Mouse (Mus musculus): ENCODE measurements at regions not wholly inside any gene's neighbourhood (a gene's known extent, or its start where the extent isn't known, plus 50 kb on each side); places are given as distances from the start of the nearest gene placed in this dataset.

DNA sequence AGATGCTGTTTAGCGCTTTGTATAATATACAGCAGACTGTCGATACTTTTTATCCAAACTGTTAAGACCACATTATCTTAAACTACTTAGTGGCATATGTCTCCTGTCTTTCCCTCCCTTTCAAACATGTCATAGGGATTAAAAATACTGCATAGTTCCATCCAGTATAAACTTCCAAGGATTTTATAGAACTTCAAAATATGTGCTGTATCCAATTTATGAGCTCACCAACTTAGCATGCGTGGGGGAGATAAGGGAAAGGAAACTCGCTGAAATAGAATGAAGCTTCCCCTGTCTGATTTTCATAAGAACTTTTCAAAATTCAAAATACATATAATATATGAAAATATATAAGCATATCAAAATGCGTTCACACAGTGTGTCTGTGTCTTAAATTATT is 147.2 kb downstream of the BC067074 start:
- H3ac ChIP-seq (ENCODE audit: control insufficient read depth, insufficient read length), result no peak overlapping the region
- H3K36me3 ChIP-seq (ENCODE audit: control insufficient read depth, insufficient read depth), result no peaks in the 10 kb centered on the region
- H3K79me2 ChIP-seq (ENCODE audit: control insufficient read depth, insufficient read depth), result no peaks in the 10 kb centered on the region
- no peak overlapping the region for H3K4me3 ChIP-seq
- no peak for TF ChIP-seq MYOG (IDR thresholded peaks at IDR 0.05; ENCODE audit: control insufficient read depth in 1 of 3, insufficient read depth in 1 of 3, insufficient read length in 2 of 3, low read depth in 2 of 3)
- TF ChIP-seq POLR2A (IDR thresholded peaks at IDR 0.05; ENCODE audit: insufficient read length, low read depth), result no peak
- TF ChIP-seq REST (IDR thresholded peaks at IDR 0.05; ENCODE audit: insufficient read depth, insufficient read length), result no peak
- no peak for TF ChIP-seq TCF3 (IDR thresholded peaks at IDR 0.05; ENCODE audit: insufficient read length, low read depth)
- no peak for TF ChIP-seq TCF12 (IDR thresholded peaks at IDR 0.05; ENCODE audit: insufficient read depth, poor library complexity, severe bottlenecking)
- no peak for TF ChIP-seq SRF (IDR thresholded peaks at IDR 0.05; ENCODE audit: control insufficient read depth, insufficient read length, low read depth)
- no peak for TF ChIP-seq CEBPB (IDR thresholded peaks at IDR 0.05; ENCODE audit: insufficient read depth, poor library complexity, severe bottlenecking)
- TF ChIP-seq POLR2AphosphoS2 (IDR thresholded peaks at IDR 0.05; ENCODE audit: insufficient read length, low read depth), result no peak
- TF ChIP-seq MYOD1 (IDR thresholded peaks at IDR 0.05; ENCODE audit: control insufficient read depth in 1 of 3, insufficient read length in 2 of 3, low read depth in 2 of 3), result no peak
- TF ChIP-seq USF1 (IDR thresholded peaks at IDR 0.05; ENCODE audit: low read depth), result no peak
- no peak for TF ChIP-seq E2F4 (IDR thresholded peaks at IDR 0.05; ENCODE audit: insufficient read depth)
- no peak for TF ChIP-seq MAX (IDR thresholded peaks at IDR 0.05; ENCODE audit: low read depth)
- no peaks in the 10 kb centered on the region for H3K27me3 ChIP-seq (ENCODE audit: control insufficient read depth, insufficient read depth, insufficient read length)
- H3K4me2 ChIP-seq (ENCODE audit: low read depth), result no peak overlapping the region

DNA sequence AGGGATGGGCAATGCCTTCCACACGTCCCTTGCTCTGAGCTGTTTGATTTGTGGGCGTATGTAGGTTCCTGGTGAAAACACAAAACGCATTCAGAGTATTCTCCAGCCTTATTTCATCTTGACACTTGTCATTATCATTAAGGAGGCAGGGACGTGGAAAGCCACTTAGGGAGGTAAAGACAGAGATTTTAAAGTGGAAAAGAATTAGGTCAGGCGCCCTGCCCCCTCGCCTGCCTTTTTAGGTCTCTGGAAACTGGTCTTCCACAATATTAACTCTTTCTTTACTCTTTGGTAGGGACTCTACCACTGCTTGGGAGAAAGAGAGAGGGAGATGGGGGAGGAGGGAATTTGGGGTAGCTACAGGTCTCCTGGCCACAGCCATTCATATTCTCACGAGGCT is 146.6 kb downstream of the BC067074 start:
- Histone ChIP-seq H3K4me3 (no peak overlapping the region), H3ac (ENCODE audit: control insufficient read depth, insufficient read length) (no peak overlapping the region), H3K36me3 (ENCODE audit: control insufficient read depth, insufficient read depth) (no peaks in the 10 kb centered on the region), H3K4me2 (ENCODE audit: low read depth) (no peak overlapping the region), H3K79me2 (ENCODE audit: control insufficient read depth, insufficient read depth) (no peaks in the 10 kb centered on the region), H3K27me3 (ENCODE audit: control insufficient read depth, insufficient read depth, insufficient read length) (no peaks in the 10 kb centered on the region)
- TF ChIP-seq TCF3 (IDR thresholded peaks at IDR 0.05; ENCODE audit: insufficient read length, low read depth) (no peak), TCF12 (IDR thresholded peaks at IDR 0.05; ENCODE audit: insufficient read depth, poor library complexity, severe bottlenecking) (no peak), MAX (IDR thresholded peaks at IDR 0.05; ENCODE audit: low read depth) (no peak), POLR2A (IDR thresholded peaks at IDR 0.05; ENCODE audit: insufficient read length, low read depth) (no peak), REST (IDR thresholded peaks at IDR 0.05; ENCODE audit: insufficient read depth, insufficient read length) (no peak), MYOD1 (IDR thresholded peaks at IDR 0.05; ENCODE audit: control insufficient read depth in 1 of 3, insufficient read length in 2 of 3, low read depth in 2 of 3) (no peak), SRF (IDR thresholded peaks at IDR 0.05; ENCODE audit: control insufficient read depth, insufficient read length, low read depth) (no peak), CEBPB (IDR thresholded peaks at IDR 0.05; ENCODE audit: insufficient read depth, poor library complexity, severe bottlenecking) (no peak), POLR2AphosphoS2 (IDR thresholded peaks at IDR 0.05; ENCODE audit: insufficient read length, low read depth) (no peak), E2F4 (IDR thresholded peaks at IDR 0.05; ENCODE audit: insufficient read depth) (no peak), MYOG (IDR thresholded peaks at IDR 0.05; ENCODE audit: control insufficient read depth in 1 of 3, insufficient read depth in 1 of 3, insufficient read length in 2 of 3, low read depth in 2 of 3) (no peak), USF1 (IDR thresholded peaks at IDR 0.05; ENCODE audit: low read depth) (no peak)

- Histone ChIP-seq H3K4me3 (no peak overlapping the region), H3K27me3 (ENCODE audit: control insufficient read depth, insufficient read depth, insufficient read length) (no peaks in the 10 kb centered on the region), H3ac (ENCODE audit: control insufficient read depth, insufficient read length) (no peak overlapping the region), H3K79me2 (ENCODE audit: control insufficient read depth, insufficient read depth) (no peaks in the 10 kb centered on the region), H3K36me3 (ENCODE audit: control insufficient read depth, insufficient read depth) (no peaks in the 10 kb centered on the region), H3K4me2 (ENCODE audit: low read depth) (no peak overlapping the region)
- TF ChIP-seq TCF3 (IDR thresholded peaks at IDR 0.05; ENCODE audit: insufficient read length, low read depth) (no peak), USF1 (IDR thresholded peaks at IDR 0.05; ENCODE audit: low read depth) (no peak), MYOG (IDR thresholded peaks at IDR 0.05; ENCODE audit: control insufficient read depth in 1 of 3, insufficient read depth in 1 of 3, insufficient read length in 2 of 3, low read depth in 2 of 3) (no peak), CEBPB (IDR thresholded peaks at IDR 0.05; ENCODE audit: insufficient read depth, poor library complexity, severe bottlenecking) (no peak), POLR2A (IDR thresholded peaks at IDR 0.05; ENCODE audit: insufficient read length, low read depth) (no peak), E2F4 (IDR thresholded peaks at IDR 0.05; ENCODE audit: insufficient read depth) (no peak), MAX (IDR thresholded peaks at IDR 0.05; ENCODE audit: low read depth) (no peak), MYOD1 (IDR thresholded peaks at IDR 0.05; ENCODE audit: control insufficient read depth in 1 of 3, insufficient read length in 2 of 3, low read depth in 2 of 3) (no peak), TCF12 (IDR thresholded peaks at IDR 0.05; ENCODE audit: insufficient read depth, poor library complexity, severe bottlenecking) (no peak), SRF (IDR thresholded peaks at IDR 0.05; ENCODE audit: control insufficient read depth, insufficient read length, low read depth) (no peak), POLR2AphosphoS2 (IDR thresholded peaks at IDR 0.05; ENCODE audit: insufficient read length, low read depth) (no peak), REST (IDR thresholded peaks at IDR 0.05; ENCODE audit: insufficient read depth, insufficient read length) (no peak)
Measured at GRCm38 (mm10) chr13:113438872-113439271, 145.9 kb downstream of the BC067074 start.

DNA sequence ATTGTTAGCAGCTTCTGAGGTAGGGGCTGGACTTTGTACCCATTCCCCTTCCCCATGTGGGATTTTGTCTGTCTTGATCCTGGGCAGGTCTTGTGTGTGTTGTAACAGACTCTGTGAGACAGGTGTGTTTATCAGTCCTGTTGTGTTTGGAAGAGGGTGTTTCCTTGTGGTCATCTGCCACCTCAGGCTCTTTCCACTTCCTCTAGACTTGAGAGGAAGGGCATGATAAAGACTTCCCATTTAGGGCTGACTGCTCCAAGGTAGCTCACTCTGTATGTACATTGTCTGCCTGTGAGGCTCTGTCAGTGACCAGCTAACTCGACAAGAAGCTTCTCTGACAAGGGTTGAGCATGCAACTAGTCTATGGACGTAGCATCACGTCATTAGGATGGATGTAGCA is 143.3 kb downstream of the BC067074 start:
- H3ac ChIP-seq (ENCODE audit: control insufficient read depth, insufficient read length), result no peak overlapping the region
- H3K79me2 ChIP-seq (ENCODE audit: control insufficient read depth, insufficient read depth), result no peaks in the 10 kb centered on the region
- H3K36me3 ChIP-seq (ENCODE audit: control insufficient read depth, insufficient read depth), result no peaks in the 10 kb centered on the region
- H3K27me3 ChIP-seq (ENCODE audit: control insufficient read depth, insufficient read depth, insufficient read length), result no peaks in the 10 kb centered on the region
- H3K4me3 ChIP-seq, result no peak overlapping the region
- H3K4me2 ChIP-seq (ENCODE audit: low read depth), result no peak overlapping the region
- TF ChIP-seq POLR2AphosphoS2 (IDR thresholded peaks at IDR 0.05; ENCODE audit: insufficient read length, low read depth) (no peak), TCF12 (IDR thresholded peaks at IDR 0.05; ENCODE audit: insufficient read depth, poor library complexity, severe bottlenecking) (no peak), SRF (IDR thresholded peaks at IDR 0.05; ENCODE audit: control insufficient read depth, insufficient read length, low read depth) (no peak), REST (IDR thresholded peaks at IDR 0.05; ENCODE audit: insufficient read depth, insufficient read length) (no peak), CEBPB (IDR thresholded peaks at IDR 0.05; ENCODE audit: insufficient read depth, poor library complexity, severe bottlenecking) (no peak)

DNA sequence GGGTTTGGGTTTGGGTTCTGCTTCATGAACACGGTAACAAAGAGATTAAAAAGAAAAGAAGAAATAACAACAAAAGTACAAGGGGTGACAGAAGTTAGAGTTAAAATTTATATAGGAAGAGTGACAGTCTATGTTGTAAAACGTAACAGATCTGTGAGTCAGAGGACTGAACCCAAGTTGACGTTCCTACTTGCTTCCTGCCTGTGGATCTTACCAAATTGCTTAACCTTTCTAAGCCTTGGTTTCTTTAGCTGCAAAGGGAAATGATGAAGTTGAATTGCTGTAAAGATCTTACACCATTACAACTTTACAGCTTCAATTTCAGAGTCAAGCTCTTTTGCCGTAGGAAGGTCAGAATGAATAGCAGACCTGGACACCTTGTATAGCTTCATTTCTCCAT is 142.2 kb downstream of the BC067074 start:
- H3K4me3 ChIP-seq, result no peak overlapping the region

More for the DNA sequence above, 142.2 kb downstream of the BC067074 start:
- Histone ChIP-seq H3ac (ENCODE audit: control insufficient read depth, insufficient read length) (no peak overlapping the region), H3K36me3 (ENCODE audit: control insufficient read depth, insufficient read depth) (no peaks in the 10 kb centered on the region), H3K4me2 (ENCODE audit: low read depth) (no peak overlapping the region), H3K27me3 (ENCODE audit: control insufficient read depth, insufficient read depth, insufficient read length) (no peaks in the 10 kb centered on the region), H3K79me2 (ENCODE audit: control insufficient read depth, insufficient read depth) (no peaks in the 10 kb centered on the region)
- TF ChIP-seq USF1 (IDR thresholded peaks at IDR 0.05; ENCODE audit: low read depth) (no peak), CEBPB (IDR thresholded peaks at IDR 0.05; ENCODE audit: insufficient read depth, poor library complexity, severe bottlenecking) (no peak), MYOD1 (IDR thresholded peaks at IDR 0.05; ENCODE audit: control insufficient read depth in 1 of 3, insufficient read length in 2 of 3, low read depth in 2 of 3) (no peak), POLR2A (IDR thresholded peaks at IDR 0.05; ENCODE audit: insufficient read length, low read depth) (no peak), E2F4 (IDR thresholded peaks at IDR 0.05; ENCODE audit: insufficient read depth) (no peak), POLR2AphosphoS2 (IDR thresholded peaks at IDR 0.05; ENCODE audit: insufficient read length, low read depth) (no peak), SRF (IDR thresholded peaks at IDR 0.05; ENCODE audit: control insufficient read depth, insufficient read length, low read depth) (no peak), MYOG (IDR thresholded peaks at IDR 0.05; ENCODE audit: control insufficient read depth in 1 of 3, insufficient read depth in 1 of 3, insufficient read length in 2 of 3, low read depth in 2 of 3) (no peak), REST (IDR thresholded peaks at IDR 0.05; ENCODE audit: insufficient read depth, insufficient read length) (no peak), MAX (IDR thresholded peaks at IDR 0.05; ENCODE audit: low read depth) (no peak), TCF12 (IDR thresholded peaks at IDR 0.05; ENCODE audit: insufficient read depth, poor library complexity, severe bottlenecking) (no peak), TCF3 (IDR thresholded peaks at IDR 0.05; ENCODE audit: insufficient read length, low read depth) (no peak)
